Mouse (Mus musculus): Measurements from ENCODE around the gene St6gal1.

The St6gal1 gene

GRCm38 (mm10) chr16:23223871-23224469, 570 bp upstream of the St6gal1 start:
- DNase-seq: no peak

GRCm38 (mm10) chr16:23225069-23225721, 655 bp downstream of the St6gal1 start:
- peak; percentile 37 for DNase-seq

- peak; percentile 53 for DNase-seq
Measured at GRCm38 (mm10) chr16:23225821-23226600, 1.5 kb downstream of the St6gal1 start.

GRCm38 (mm10) chr16:23226601-23227351, 2.2 kb downstream of the St6gal1 start:
- DNase-seq: peak; percentile 27

- DNase-seq: no peak
Measured at GRCm38 (mm10) chr16:23227851-23228250, 3.3 kb downstream of the St6gal1 start.

GRCm38 (mm10) chr16:23228486-23228885, 3.9 kb downstream of the St6gal1 start:
- no peak for DNase-seq

GRCm38 (mm10) chr16:23229945-23230344, 5.4 kb downstream of the St6gal1 start:
- no peak for DNase-seq

GRCm38 (mm10) chr16:23231168-23231567, 6.6 kb downstream of the St6gal1 start:
- peak; percentile 20 for DNase-seq

GRCm38 (mm10) chr16:23232691-23233090, 8.2 kb downstream of the St6gal1 start:
- DNase-seq: no peak

- no peak for DNase-seq
Measured at GRCm38 (mm10) chr16:23233496-23233895, 9.0 kb downstream of the St6gal1 start.

GRCm38 (mm10) chr16:23234557-23234956, 10.0 kb downstream of the St6gal1 start:
- DNase-seq: no peak

- DNase-seq: no peak
Measured at GRCm38 (mm10) chr16:23235173-23235694, 10.7 kb downstream of the St6gal1 start.

GRCm38 (mm10) chr16:23239583-23239982, 15.0 kb downstream of the St6gal1 start:
- no peak for DNase-seq

GRCm38 (mm10) chr16:23240049-23240949, 15.8 kb downstream of the St6gal1 start:
- DNase-seq: peak; percentile 64

- no peak for DNase-seq
Measured at GRCm38 (mm10) chr16:23240950-23241259, 16.4 kb downstream of the St6gal1 start.

- no peak for DNase-seq
Measured at GRCm38 (mm10) chr16:23243726-23244425, 19.3 kb downstream of the St6gal1 start.

- DNase-seq: no peak
Measured at GRCm38 (mm10) chr16:23244486-23244885, 19.9 kb downstream of the St6gal1 start.

GRCm38 (mm10) chr16:23249285-23249684, 24.7 kb downstream of the St6gal1 start:
- DNase-seq: no peak

- no peak for DNase-seq
Measured at GRCm38 (mm10) chr16:23249762-23250161, 25.2 kb downstream of the St6gal1 start.

GRCm38 (mm10) chr16:23250556-23251444, 26.3 kb downstream of the St6gal1 start:
- no peak for DNase-seq
